Mouse (Mus musculus) cortical plate, adult 2 months (tissue): ENCODE measurements around the gene Wwc1.
A peak's percentile ranks its signal among the peaks of the same experiment; 100 is the strongest.

Experiments
- CTCF ChIP-seq: fragments of 200-500 bp; IDR thresholded peaks from 2 replicates; pipeline ENCODE4 v1.5.1; 2011; ENCODE audit warnings: mild to moderate bottlenecking, control low read depth, low read length; ENCODE audit not compliant: insufficient read depth; ENCODE audit errors: extremely low read depth
- POLR2A ChIP-seq: fragments of 200-500 bp; IDR thresholded peaks from 2 replicates; pipeline ENCODE4 v1.6.1; 2011; ENCODE audit warnings: mild to moderate bottlenecking, low read length, control low read depth; ENCODE audit not compliant: insufficient read depth; ENCODE audit errors: extremely low read depth

DNA sequence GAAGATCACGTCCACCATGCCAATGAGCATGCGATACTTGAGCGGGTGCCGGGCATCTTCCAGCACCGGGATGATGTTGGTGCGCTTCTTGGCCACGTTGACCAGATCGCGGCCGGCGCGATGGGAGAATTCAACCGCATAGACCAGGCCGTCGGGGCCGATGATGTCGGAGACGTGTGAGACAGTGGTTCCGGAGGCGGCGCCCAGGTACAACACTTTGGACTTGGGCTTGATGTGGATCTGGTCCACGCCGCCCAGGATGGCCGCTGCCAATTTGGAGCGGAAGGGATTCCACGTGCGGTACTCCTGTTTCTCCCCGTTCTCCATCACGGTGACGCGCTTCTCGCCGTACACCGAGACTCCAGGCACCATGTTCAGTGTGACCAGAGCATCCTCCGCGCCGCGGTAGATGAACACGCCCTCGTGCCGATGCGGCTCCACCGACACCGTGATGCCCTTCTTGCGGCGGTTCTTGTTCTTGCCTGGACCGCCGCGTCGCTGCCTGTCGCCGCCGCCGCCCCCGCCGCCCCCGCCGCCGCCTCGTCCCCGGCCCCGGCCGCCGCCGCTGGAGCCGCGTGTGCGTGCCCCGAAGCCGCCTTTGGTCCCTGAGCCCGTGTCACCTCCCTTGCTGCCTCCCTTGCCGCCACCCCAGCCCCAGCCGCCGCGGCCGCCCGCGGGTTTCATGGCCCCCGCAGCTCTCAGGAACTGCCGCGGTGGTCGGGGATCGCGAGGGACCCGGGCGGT lies 182.4 kb downstream of the Wwc1 start:
- TF ChIP-seq CTCF (no peak), POLR2A (0 out of 2 replicates have a peak, but pooled peaks have one; percentile 28)
